Mouse (Mus musculus) embryonic facial prominence, embryonic 11.5 days (tissue): ENCODE measurements at regions not wholly inside any gene's neighbourhood (a gene's known extent, or its start where the extent isn't known, plus 50 kb on each side); places are given as distances from the start of the nearest gene placed in this dataset.

Experiments used
- ATAC-seq: fragments of 200-750 bp; cut with Nextera tagmentation; replicated peaks from 2 replicates; pipeline ENCODE4 v1.8.0; 2017; ENCODE audit warnings: low read depth; ENCODE audit not compliant: insufficient number of reproducible peaks, low FRiP score, low TSS enrichment
- DNase-seq: peaks from one replicate; pipeline ENCODE4 v3.0.0-alpha.2; 2015; ENCODE audit warnings: low spot score
- H3K27ac ChIP-seq: fragments of 300-500 bp; sonication (generic); replicated peaks from 2 replicates; pipeline ENCODE4 v1.5.1; 2014; ENCODE audit warnings: mild to moderate bottlenecking, low read depth, low read length, control low read depth
- H3K27me3 ChIP-seq: fragments of 300-500 bp; sonication (generic); 2 replicates; pipeline ENCODE4 v1.6.1; 2014; ENCODE audit warnings: mild to moderate bottlenecking, low read length, moderate library complexity, mixed read lengths; ENCODE audit not compliant: control insufficient read depth, insufficient read depth
- H3K36me3 ChIP-seq: fragments of 300-500 bp; sonication (generic); replicated peaks from 2 replicates; pipeline ENCODE4 v1.6.1; 2014; ENCODE audit warnings: low read depth, mild to moderate bottlenecking, low read length, moderate library complexity, mixed read lengths; ENCODE audit not compliant: control insufficient read depth, insufficient read depth
- H3K4me1 ChIP-seq: fragments of 300-500 bp; sonication (generic); 2 replicates; pipeline ENCODE4 v1.6.1; 2014; ENCODE audit warnings: low read length, mixed read lengths; ENCODE audit not compliant: control insufficient read depth, insufficient read depth
- H3K4me2 ChIP-seq: fragments of 300-500 bp; sonication (generic); 2 replicates; pipeline ENCODE4 v1.6.1; 2014; ENCODE audit warnings: low read depth, mild to moderate bottlenecking, control low read depth, low read length, moderate library complexity
- H3K4me3 ChIP-seq: fragments of 300-500 bp; sonication (generic); 2 replicates; pipeline ENCODE4 v1.5.1; 2014; ENCODE audit warnings: low read depth, low read length, control low read depth
- H3K9ac ChIP-seq: fragments of 300-500 bp; sonication (generic); replicated peaks from 2 replicates; pipeline ENCODE4 v1.6.1; 2014; ENCODE audit warnings: mild to moderate bottlenecking, control low read depth, low read length
- H3K9me3 ChIP-seq: fragments of 300-500 bp; sonication (generic); replicated peaks from 2 replicates; pipeline ENCODE4 v1.6.1; 2016; ENCODE audit warnings: mild to moderate bottlenecking, low read length, inconsistent platforms, mixed read lengths; ENCODE audit not compliant: control insufficient read depth
- WGBS: fragments of 180-500 bp; shearing (Covaris S2); extraction: QIAGEN DNeasy Blood & Tissue Kit; methylation state at CpG from one replicate; pipeline ENCODE4 v1.1.7; 2014; 5-methylcytosine and 5-hydroxymethylcytosine counted together

DNA sequence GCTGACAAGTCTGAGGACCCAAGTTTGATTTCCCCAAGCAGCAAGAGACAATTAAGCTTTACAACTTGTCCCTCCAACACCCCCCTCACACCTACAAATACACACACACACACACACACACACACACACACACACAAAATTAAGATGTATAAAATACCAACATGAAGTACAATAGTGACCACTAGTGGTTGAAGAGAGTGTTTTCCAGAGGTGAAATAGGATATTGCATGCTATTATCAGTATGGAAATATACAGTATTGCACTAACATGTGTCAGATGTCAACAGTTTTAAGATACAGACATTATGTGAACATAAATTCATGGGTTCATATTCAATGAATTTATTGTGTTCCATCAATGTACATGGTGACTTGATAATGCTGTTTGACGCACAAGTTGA lies 685.7 kb upstream of the Cdh6 start:
- 88% methylated on average over 1 of the region's 1 CpGs for WGBS
- DNase-seq (peak; percentile 48), ATAC-seq (no peak)

DNA sequence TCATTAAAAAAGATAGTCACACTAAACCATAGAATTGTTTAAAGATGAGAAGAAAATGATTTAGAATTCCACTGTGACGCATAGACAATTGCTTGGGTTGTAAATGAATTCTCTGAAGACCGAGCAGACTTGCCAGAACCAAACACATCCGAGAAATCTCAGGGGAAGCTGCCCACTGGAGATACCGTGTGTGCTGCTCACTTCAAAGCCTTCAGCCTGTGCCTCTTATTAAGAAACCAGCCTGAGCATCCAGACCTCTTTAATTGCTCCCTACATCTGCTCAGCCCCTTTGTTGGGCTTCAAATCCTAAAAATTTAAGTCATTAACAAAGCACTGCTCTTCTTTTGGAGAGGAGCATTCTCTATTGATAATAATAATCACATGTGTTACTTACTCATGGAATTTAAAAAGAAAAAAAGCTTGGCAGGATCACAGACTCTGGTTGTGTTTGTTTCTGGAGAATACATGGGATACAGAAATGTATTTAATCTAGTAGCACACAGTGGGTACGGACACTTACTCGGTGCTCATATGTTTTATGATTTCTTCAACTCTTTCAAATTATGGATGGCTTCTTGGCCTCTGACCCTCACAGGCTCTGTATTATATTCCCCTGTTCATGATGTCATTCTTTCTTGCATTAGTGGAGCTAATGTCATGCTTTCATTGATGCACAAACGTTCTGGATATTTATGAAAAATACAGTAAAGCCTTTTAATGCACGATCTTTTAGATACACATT lies 680.8 kb upstream of the Cdh6 start:
- no peak for ATAC-seq
- Histone ChIP-seq H3K4me3 (no peak overlapping the region), H3K36me3 (no peaks in the 10 kb centered on the region), H3K9ac (no peak overlapping the region), H3K4me2 (no peak overlapping the region), H3K27me3 (no peaks in the 10 kb centered on the region), H3K27ac (no peak overlapping the region), H3K9me3 (no peaks in the 10 kb centered on the region), H3K4me1 (no peaks in the 10 kb centered on the region)
- WGBS: 51% methylated on average over 8 of the region's 8 CpGs
- DNase-seq: no peak

More for the DNA sequence above, 685.7 kb upstream of the Cdh6 start:
- H3K27me3 ChIP-seq: no peaks in the 10 kb centered on the region
- H3K9me3 ChIP-seq: no peaks in the 10 kb centered on the region
- no peaks in the 10 kb centered on the region for H3K36me3 ChIP-seq
- no peak overlapping the region for H3K9ac ChIP-seq
- no peak overlapping the region for H3K27ac ChIP-seq
- no peak overlapping the region for H3K4me3 ChIP-seq
- no peaks in the 10 kb centered on the region for H3K4me1 ChIP-seq
- no peak overlapping the region for H3K4me2 ChIP-seq
